Mouse (Mus musculus) lung, postnatal 0 days (tissue): ENCODE measurements at regions not wholly inside any gene's neighbourhood (a gene's known extent, or its start where the extent isn't known, plus 50 kb on each side); places are given as distances from the start of the nearest gene placed in this dataset.

ENCODE experiments used
- ATAC-seq: fragments of 200-750 bp; cut with Nextera tagmentation; 2 replicates; pipeline ENCODE4 v1.8.0; 2017; ENCODE audit warnings: moderate library complexity
- DNase-seq: peaks from one replicate; pipeline ENCODE4 v3.0.0-alpha.2; 2016; ENCODE audit warnings: low spot score
- H3K27ac ChIP-seq: fragments of 300-500 bp; sonication (generic); 2 replicates; pipeline ENCODE4 v1.5.1; 2014; ENCODE audit warnings: antibody characterized with exemption, mild to moderate bottlenecking, low read length, mixed read lengths
- H3K27me3 ChIP-seq: fragments of 300-500 bp; sonication (generic); replicated peaks from 2 replicates; pipeline ENCODE4 v1.6.1; 2014; ENCODE audit warnings: low read length, mixed read lengths; ENCODE audit not compliant: insufficient read depth
- H3K36me3 ChIP-seq: fragments of 300-500 bp; sonication (generic); 2 replicates; pipeline ENCODE4 v1.6.1; 2014; ENCODE audit warnings: low read length, mixed read lengths; ENCODE audit not compliant: insufficient read depth
- H3K4me1 ChIP-seq: fragments of 300-500 bp; sonication (generic); 2 replicates; pipeline ENCODE4 v1.6.1; 2014; ENCODE audit warnings: antibody characterized with exemption, low read depth, low read length, mixed read lengths; ENCODE audit not compliant: insufficient read depth
- H3K4me2 ChIP-seq: fragments of 300-500 bp; sonication (generic); replicated peaks from 2 replicates; pipeline ENCODE4 v1.6.1; 2014; ENCODE audit warnings: low read depth, mild to moderate bottlenecking, low read length, moderate library complexity, mixed read lengths
- H3K4me3 ChIP-seq: fragments of 300-500 bp; sonication (generic); 2 replicates; pipeline ENCODE4 v1.5.1; 2014; ENCODE audit warnings: low read depth, low read length
- H3K9ac ChIP-seq: fragments of 300-500 bp; sonication (generic); replicated peaks from 2 replicates; pipeline ENCODE4 v1.6.1; 2014; ENCODE audit warnings: low read depth, mild to moderate bottlenecking
- H3K9me3 ChIP-seq: fragments of 300-500 bp; sonication (generic); 2 replicates; pipeline ENCODE4 v1.6.1; 2016; ENCODE audit warnings: low read length, mixed read lengths
- CTCF ChIP-seq: IDR thresholded peaks from 2 replicates; pipeline ENCODE4 v1.5.1; 2016; ENCODE audit warnings: antibody characterized with exemption, mild to moderate bottlenecking
- EP300 ChIP-seq: IDR thresholded peaks from 2 replicates; pipeline ENCODE4 v1.6.1; 2016; ENCODE audit warnings: antibody characterized with exemption, mild to moderate bottlenecking, control low read depth
- WGBS: fragments of 180-500 bp; shearing (Covaris S2); extraction: QIAGEN DNeasy Blood & Tissue Kit; methylation state at CpG from one replicate; pipeline ENCODE4 v1.1.7; 2014; 5-methylcytosine and 5-hydroxymethylcytosine counted together

DNA sequence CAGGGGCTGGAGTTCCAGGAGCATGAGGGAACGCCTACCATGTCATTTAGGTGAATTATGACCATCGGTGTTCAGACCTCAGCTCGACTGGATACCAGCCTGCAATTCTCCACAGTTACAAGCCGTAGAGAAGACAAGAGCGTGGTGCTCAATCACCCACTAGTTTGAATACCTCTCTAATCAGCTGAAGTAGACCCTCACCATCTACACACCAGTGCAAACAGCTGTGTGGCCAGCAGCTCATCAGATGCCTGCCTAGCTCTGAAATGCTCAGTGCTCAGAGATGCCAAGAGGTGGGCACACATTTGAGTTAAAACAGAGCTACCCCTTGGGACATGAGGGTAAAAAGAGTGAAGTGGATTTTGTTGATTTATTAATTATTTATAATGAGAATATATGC is 660.2 kb downstream of the Magi1 start:
- Histone ChIP-seq H3K27ac (no peak overlapping the region), H3K4me2 (no peak overlapping the region), H3K9ac (no peak overlapping the region), H3K36me3 (no peaks in the 10 kb centered on the region), H3K4me3 (no peak overlapping the region), H3K27me3 (no peaks in the 10 kb centered on the region), H3K4me1 (no peaks in the 10 kb centered on the region), H3K9me3 (no peaks in the 10 kb centered on the region)
- no peak for DNase-seq
- no peak for ATAC-seq
- WGBS: 43% methylated on average over 5 of the region's 5 CpGs
- TF ChIP-seq CTCF: no peak
- no peak for TF ChIP-seq EP300

DNA sequence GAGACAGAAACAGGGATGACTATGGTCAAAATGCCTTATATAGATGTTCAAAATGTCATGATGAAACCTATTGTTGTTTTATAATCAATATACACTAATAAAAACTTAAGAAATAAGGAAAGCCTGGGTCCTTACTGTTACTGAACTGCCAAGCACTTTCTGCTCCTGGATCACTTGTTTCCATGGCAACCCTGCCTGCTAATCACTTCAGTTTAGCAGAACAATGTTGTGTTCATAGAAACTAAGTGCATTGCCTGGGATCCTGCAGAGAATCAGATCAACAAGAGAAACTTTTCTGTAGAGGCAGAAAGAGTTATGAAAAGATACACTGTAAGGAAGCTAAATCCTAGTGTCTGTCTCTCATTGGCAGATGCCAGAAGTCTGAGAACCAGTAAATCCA is 666.8 kb downstream of the Magi1 start:
- no peak overlapping the region for H3K4me2 ChIP-seq
- H3K4me3 ChIP-seq: no peak overlapping the region
- no peaks in the 10 kb centered on the region for H3K9me3 ChIP-seq
- no peak for DNase-seq
- no peak for ATAC-seq
- H3K27me3 ChIP-seq: no peaks in the 10 kb centered on the region
- no peak overlapping the region for H3K27ac ChIP-seq
- no peaks in the 10 kb centered on the region for H3K36me3 ChIP-seq
- H3K9ac ChIP-seq: no peak overlapping the region
- no peaks in the 10 kb centered on the region for H3K4me1 ChIP-seq
- TF ChIP-seq EP300 (no peak), CTCF (no peak)

DNA sequence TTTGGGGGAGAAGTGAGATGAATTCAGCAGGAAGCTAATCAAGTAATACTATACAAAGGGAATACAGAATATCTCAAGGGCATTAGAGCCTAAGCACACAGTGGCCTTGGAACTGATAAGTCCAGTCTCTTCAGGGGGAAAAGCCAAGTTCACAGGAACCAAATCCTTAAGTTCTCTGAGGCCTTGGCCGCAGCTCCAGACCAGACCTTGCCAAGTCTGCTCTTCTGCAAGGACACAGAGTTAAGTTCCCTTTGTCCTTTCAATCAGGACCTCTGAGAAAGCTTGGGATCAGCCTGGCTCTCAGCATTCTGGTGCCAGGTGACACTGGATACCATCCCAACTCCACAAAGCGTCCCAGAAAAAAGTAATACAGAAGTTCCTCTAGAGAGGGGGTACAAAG is 657.1 kb upstream of the Adamts9 start:
- H3K27me3 ChIP-seq: no peaks in the 10 kb centered on the region
- no peaks in the 10 kb centered on the region for H3K4me1 ChIP-seq
- H3K27ac ChIP-seq: no peak overlapping the region
- no peaks in the 10 kb centered on the region for H3K9me3 ChIP-seq
- no peak overlapping the region for H3K4me3 ChIP-seq
- 88% methylated on average over 2 of the region's 2 CpGs for WGBS
- no peak overlapping the region for H3K4me2 ChIP-seq
- TF ChIP-seq CTCF: no peak
- no peaks in the 10 kb centered on the region for H3K36me3 ChIP-seq
- no peak for DNase-seq
- no peak overlapping the region for H3K9ac ChIP-seq
- no peak for ATAC-seq

DNA sequence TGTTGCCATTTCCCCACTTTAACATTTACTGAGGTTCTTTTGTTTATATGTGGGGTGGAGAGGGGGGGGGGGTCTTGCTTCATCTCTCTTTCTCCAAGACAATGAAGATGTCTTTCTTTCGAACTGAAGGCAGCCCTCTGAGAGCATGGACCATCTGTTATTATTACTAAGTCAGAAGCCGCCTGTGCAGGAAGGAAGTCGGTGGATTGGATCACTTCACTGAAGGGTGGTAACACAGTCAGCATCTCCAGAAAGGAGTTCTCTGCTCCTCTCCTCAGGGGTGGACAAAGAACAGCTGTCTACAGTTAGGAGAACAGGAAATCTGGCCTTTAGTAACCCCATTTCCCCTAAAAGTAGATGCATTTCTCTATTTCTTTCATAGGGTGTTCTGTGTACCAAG is 656.1 kb upstream of the Adamts9 start:
- no peaks in the 10 kb centered on the region for H3K9me3 ChIP-seq
- TF ChIP-seq EP300 (no peak), CTCF (no peak)
- H3K4me3 ChIP-seq: no peak overlapping the region
- no peaks in the 10 kb centered on the region for H3K4me1 ChIP-seq
- ATAC-seq: no peak
- H3K4me2 ChIP-seq: no peak overlapping the region
- no peaks in the 10 kb centered on the region for H3K36me3 ChIP-seq
- no peaks in the 10 kb centered on the region for H3K27me3 ChIP-seq
- WGBS: 42% methylated on average over 3 of the region's 3 CpGs
- H3K27ac ChIP-seq: no peak overlapping the region
- DNase-seq: no peak
- H3K9ac ChIP-seq: no peak overlapping the region

DNA sequence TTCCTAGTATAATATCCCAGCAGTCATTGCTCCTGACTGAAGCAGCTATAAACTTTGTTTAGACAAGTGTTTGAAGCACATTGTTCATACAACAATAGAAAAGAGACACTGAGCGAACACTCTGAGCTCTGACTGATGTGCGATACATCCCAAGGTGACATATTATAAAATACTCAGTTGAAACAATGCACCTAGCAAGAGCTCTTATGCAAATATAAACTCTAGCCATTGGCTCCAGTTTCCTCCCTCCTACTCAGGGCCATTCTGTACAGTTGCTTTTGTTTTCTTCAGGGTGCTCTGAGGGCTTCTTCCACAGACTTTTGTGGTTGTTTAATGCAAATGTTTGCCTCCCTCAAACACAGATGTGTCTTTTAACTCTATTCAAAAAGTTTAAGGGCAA is 646.6 kb upstream of the Adamts9 start:
- Histone ChIP-seq H3K9ac (no peak overlapping the region), H3K27me3 (no peaks in the 10 kb centered on the region), H3K4me1 (no peaks in the 10 kb centered on the region), H3K9me3 (no peaks in the 10 kb centered on the region), H3K27ac (no peak overlapping the region), H3K4me2 (no peak overlapping the region), H3K4me3 (no peak overlapping the region), H3K36me3 (no peaks in the 10 kb centered on the region)
- ATAC-seq: no peak
- TF ChIP-seq EP300 (no peak), CTCF (no peak)
- 70% methylated on average over 2 of the region's 2 CpGs for WGBS
- DNase-seq: no peak

DNA sequence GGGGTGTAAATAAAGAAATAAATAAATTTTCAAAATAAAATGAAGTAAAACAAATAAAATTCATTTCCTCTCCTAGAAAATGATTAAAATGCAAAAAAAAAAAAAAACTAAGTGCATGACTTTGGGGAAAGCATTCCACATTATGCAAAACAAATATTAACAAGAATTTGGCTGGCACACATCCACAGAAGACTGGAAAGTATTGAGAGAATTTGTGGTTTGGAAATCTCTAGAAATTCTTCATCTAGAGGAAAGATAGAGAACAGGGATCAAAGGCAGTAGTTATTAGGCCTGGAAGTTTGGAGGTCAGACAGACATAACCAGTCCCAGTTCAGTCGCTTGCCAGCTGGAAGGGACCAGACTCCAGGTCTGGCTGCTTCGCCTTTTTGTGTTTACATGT is 643.6 kb upstream of the Adamts9 start:
- no peaks in the 10 kb centered on the region for H3K27me3 ChIP-seq
- H3K4me2 ChIP-seq: no peak overlapping the region
- no peak overlapping the region for H3K9ac ChIP-seq
- DNase-seq (peak; percentile 59), ATAC-seq (no peak)
- H3K9me3 ChIP-seq: no peaks in the 10 kb centered on the region
- H3K4me3 ChIP-seq: no peak overlapping the region
- TF ChIP-seq CTCF: no peak
- no peak for TF ChIP-seq EP300
- H3K4me1 ChIP-seq: no peaks in the 10 kb centered on the region
- no peaks in the 10 kb centered on the region for H3K36me3 ChIP-seq
- no peak overlapping the region for H3K27ac ChIP-seq
- WGBS: 41% methylated on average over 2 of the region's 2 CpGs

DNA sequence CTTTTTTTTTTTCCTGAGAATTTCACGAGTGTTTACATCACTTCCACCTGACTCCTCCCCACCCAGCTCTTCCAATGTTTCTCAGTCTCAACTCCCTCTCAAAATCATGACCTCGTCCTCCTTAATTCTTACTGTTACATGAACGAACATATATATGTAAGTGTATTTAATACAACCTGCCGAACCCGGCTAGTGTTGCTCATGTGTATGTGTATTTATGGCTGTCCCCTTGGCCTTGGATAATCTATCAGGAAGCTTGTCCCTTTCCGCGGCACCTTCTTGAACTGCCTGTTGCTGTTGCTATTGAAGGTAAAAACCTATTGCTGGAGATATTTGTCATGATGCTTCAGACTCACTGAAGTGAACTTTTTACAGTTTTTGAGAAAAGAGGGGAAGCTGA is 637.8 kb upstream of the Adamts9 start:
- no peak overlapping the region for H3K27ac ChIP-seq
- H3K9ac ChIP-seq: no peak overlapping the region
- H3K4me3 ChIP-seq: no peak overlapping the region
- WGBS: 74% methylated on average over 7 of the region's 7 CpGs
- no peak overlapping the region for H3K4me2 ChIP-seq
- DNase-seq: no peak
- no peaks in the 10 kb centered on the region for H3K27me3 ChIP-seq
- H3K9me3 ChIP-seq: no peaks in the 10 kb centered on the region
- ATAC-seq: no peak
- TF ChIP-seq EP300: no peak
- TF ChIP-seq CTCF: no peak
- no peaks in the 10 kb centered on the region for H3K36me3 ChIP-seq
- no peaks in the 10 kb centered on the region for H3K4me1 ChIP-seq
